Mouse (Mus musculus) ES-CJ7 (cell line): Measurements from ENCODE around the gene Tmed10.
A peak's percentile ranks its signal among the peaks of the same experiment; 100 is the strongest.

Source experiments
- DNase-seq: peaks from one replicate; pipeline ENCODE4 v3.0.0; 2011; ENCODE audit warnings: low read depth, low spot score

Tmed10 gene

DNA sequence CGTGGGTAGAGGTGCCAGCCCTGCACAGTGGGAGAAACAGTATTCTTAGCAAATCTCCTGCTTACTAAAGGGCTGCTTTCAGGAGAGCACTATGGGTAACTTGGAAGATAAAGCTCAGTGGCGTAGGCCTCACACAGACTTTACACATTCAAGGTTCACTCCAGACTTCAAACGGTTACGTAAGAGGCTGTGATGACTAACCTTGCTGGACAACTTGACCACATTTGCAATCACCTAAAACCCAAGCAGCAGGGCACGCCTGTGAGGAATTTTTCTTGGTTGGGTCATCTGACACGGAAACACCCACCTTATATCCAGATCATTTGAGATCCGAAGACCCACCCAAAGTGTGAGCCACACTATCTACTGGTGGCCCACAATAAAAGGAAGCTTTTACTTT, 44.5 kb downstream of the Tmed10 start:
- no peak for DNase-seq

DNA sequence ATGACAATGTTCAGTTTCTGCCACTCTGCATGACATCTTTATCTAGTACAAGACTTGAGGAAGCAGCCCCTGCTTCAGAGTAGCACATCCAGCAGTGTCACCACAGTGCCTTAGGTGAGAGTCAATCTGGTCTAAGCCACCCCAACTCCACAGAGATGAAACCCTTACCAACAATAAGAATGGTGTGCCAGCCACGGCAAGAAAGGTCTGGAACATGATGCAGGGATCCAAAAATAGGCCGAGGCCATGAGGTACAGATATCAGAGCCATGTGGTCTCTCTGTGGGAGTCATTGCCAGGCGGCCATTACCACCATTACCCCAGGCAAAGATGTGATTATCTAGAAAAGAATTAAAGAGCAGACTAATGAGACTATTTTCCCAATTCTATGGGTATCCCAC, 66.0 kb downstream of the Tmed10 start:
- no peak for DNase-seq

DNA sequence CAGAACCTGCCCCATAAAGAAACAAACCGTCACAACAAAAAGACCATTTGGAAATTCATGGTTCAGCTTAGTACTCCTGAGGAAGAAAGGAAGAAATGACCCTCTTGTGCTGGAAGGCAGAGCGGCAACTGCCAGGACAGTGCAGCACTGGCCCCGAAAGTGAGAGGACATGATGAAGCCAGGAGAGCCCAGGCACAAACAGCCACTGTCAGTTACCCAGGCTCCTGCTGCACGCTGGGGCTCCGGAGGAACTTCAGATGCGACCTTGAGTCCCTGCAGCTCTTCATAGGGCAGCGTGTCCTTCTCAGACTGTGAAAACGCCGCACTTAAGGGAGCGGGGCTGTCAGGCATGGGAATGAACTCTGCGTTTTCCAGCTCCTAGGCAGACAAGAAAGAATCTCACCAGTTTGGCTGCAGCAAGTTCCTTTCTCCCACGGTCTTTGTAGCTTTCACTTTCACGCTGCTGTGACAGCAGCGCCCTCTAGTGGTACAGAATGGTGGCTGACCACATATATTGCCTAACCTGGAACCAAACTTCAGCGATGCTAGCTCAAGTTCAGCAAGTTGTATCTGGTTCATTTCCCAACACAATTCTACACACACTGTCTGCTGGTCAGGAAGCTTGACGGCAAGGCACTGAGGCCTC, 69.3 kb downstream of the Tmed10 start:
- DNase-seq: peak; percentile 81

- DNase-seq: no peak
Measured at GRCm38 (mm10) chr12:85304725-85305124, 69.9 kb downstream of the Tmed10 start.

GRCm38 (mm10) chr12:85303256-85303655, 71.4 kb downstream of the Tmed10 start:
- no peak for DNase-seq

GRCm38 (mm10) chr12:85298835-85299180, 75.8 kb downstream of the Tmed10 start:
- DNase-seq: no peak

DNA sequence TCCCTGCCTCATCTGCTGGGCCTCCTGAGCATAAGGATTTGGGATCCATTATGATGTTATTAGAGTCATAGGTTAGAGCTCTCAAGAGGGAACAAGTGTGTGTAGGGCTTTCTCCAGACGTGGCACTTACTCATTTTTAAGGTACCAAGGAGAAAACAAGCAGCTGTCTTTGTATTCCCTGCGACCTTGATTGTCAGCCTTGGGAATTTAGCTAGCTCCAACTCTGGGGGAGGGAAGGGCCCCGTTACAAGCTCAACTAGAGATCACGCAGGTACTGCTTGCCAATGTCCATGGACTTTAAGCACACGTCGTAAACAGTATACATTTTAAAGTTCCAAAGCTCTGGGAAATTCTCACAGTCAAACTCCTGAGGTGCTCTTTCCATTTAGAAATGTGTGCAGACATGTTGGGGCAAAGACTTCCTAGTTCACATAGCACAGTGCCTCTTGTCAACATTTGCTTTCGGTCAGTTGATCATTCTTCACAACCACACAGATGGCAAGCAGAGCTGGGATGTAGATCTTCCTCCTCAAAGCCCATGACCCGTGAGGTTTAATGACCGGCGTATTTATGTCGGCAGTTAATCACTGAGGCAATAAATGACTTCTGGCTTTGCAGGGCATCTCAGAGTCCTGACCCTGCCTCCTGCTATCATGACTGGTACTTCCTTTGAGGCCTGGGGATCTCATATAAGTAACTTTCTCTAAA, 76.4 kb downstream of the Tmed10 start:
- DNase-seq: no peak

DNA sequence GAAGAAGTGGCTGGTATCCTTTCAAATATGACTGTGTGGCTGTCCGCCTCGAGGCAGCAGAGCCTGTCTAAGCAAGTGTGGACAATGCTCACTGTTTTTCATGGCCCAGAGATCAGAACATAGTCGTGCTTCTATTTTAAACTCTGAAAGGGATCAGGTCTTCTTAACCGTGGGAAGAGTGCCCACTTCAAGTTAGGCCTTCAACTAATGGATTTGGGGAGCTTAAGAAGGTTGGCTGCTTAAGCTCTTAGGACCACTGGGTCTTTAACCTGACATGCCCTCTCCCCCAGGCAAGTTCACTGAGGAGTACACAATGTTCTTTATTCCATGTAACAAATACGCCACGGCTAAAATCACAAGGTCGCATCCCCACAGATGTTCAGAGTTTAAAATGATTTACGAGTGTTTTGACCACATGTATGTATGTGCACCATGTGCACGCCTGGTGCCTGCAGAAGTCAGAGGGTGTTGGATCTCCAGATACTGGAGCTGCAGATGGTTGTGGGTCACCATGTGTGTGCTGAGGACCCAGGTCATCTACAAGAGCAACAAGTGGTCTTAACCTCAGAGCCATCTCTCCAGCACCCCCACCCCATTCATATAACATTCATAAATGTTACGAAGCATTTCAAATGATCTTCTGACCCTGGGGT, 77.2 kb downstream of the Tmed10 start:
- DNase-seq: no peak

GRCm38 (mm10) chr12:85296915-85297314, 77.7 kb downstream of the Tmed10 start:
- no peak for DNase-seq

- no peak for DNase-seq
Measured at GRCm38 (mm10) chr12:85295506-85295905, 79.1 kb downstream of the Tmed10 start.

DNA sequence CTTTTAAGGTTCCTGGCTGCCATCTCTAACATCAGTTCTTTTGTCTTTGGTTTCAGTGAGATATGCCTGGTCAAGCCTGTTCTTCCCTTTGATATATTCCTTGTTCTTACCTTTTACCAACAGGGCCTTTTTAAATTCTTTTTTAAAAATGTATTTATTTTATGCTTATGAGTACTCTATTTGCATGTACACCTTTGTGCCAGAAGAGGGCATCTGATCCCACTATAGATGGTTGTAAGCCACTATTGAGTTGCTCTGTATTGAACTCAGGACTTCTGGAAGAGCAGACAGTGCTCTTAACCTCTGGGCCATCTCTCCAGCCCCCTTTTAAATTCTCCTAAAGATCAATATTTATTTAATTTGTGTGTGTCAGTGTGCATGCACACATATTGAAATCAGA, 81.7 kb downstream of the Tmed10 start:
- no peak for DNase-seq

- no peak for DNase-seq
Measured at GRCm38 (mm10) chr12:85292288-85292687, 82.4 kb downstream of the Tmed10 start.

GRCm38 (mm10) chr12:85291541-85291940, 83.1 kb downstream of the Tmed10 start:
- DNase-seq: no peak

GRCm38 (mm10) chr12:85290633-85291032, 84.0 kb downstream of the Tmed10 start:
- DNase-seq: no peak
